Mouse (Mus musculus) MEL-GATA-1-ER (cell line): ENCODE results near the gene Cgrrf1.

Source experiments
- DNase-seq: peaks from one replicate; pipeline ENCODE4 v3.0.0-alpha.2; 2012; ENCODE audit warnings: low read depth; ENCODE audit errors: extremely low read depth

The Cgrrf1 gene

GRCm38 (mm10) chr14:46821873-46822716, 9.8 kb upstream of the Cgrrf1 start, which contains the start of gene Gmfb:
Gmfb (minus strand) TSS chr14:46822242.
- DNase-seq = peak; percentile 77

GRCm38 (mm10) chr14:46823996-46824395, 7.9 kb upstream of the Cgrrf1 start:
- no peak for DNase-seq

- DNase-seq = no peak
Observed at GRCm38 (mm10) chr14:46827430-46827829, 4.5 kb upstream of the Cgrrf1 start.

- no peak for DNase-seq
Observed at GRCm38 (mm10) chr14:46831295-46831694, 630 bp upstream of the Cgrrf1 start.

- no peak for DNase-seq
Observed at GRCm38 (mm10) chr14:46832354-46833272, 688 bp downstream of the Cgrrf1 start.

GRCm38 (mm10) chr14:46839326-46839725, 7.4 kb downstream of the Cgrrf1 start:
- DNase-seq = no peak

GRCm38 (mm10) chr14:46845706-46846105, 13.8 kb downstream of the Cgrrf1 start:
- peak; percentile 91 for DNase-seq

- no peak for DNase-seq
Observed at GRCm38 (mm10) chr14:46848063-46848590, 16.2 kb downstream of the Cgrrf1 start.

GRCm38 (mm10) chr14:46848736-46849135, 16.8 kb downstream of the Cgrrf1 start:
- no peak for DNase-seq

GRCm38 (mm10) chr14:46849769-46850168, 17.8 kb downstream of the Cgrrf1 start:
- peak; percentile 91 for DNase-seq

- DNase-seq = no peak
Observed at GRCm38 (mm10) chr14:46853677-46854076, 21.8 kb downstream of the Cgrrf1 start.

GRCm38 (mm10) chr14:46862922-46863321, 31.0 kb downstream of the Cgrrf1 start:
- DNase-seq = peak; percentile 38

GRCm38 (mm10) chr14:46880935-46881334, 49.0 kb downstream of the Cgrrf1 start:
- DNase-seq = no peak

GRCm38 (mm10) chr14:46881581-46882430, 49.9 kb downstream of the Cgrrf1 start:
- no peak for DNase-seq

GRCm38 (mm10) chr14:46882431-46883067, 50.6 kb downstream of the Cgrrf1 start, which contains the start of gene Samd4:
Samd4 (plus strand) TSS chr14:46882854.
- no peak for DNase-seq

- no peak for DNase-seq
Observed at GRCm38 (mm10) chr14:46883068-46883870, 51.3 kb downstream of the Cgrrf1 start.

- no peak for DNase-seq
Observed at GRCm38 (mm10) chr14:46883871-46884441, 52.0 kb downstream of the Cgrrf1 start.

- no peak for DNase-seq
Observed at GRCm38 (mm10) chr14:46884701-46885428, 52.9 kb downstream of the Cgrrf1 start.

- DNase-seq = no peak
Observed at GRCm38 (mm10) chr14:46885429-46885755, 53.5 kb downstream of the Cgrrf1 start.
